Mouse (Mus musculus) layer of hippocampus, adult 18-20 months (tissue): ENCODE data around the gene 5530400C23Rik. TPM values are rescaled to one million over a fixed set of nuclear protein-coding genes. Genes with fewer than 3 reads are reported as not detected.
"Not testable (repeated sequence)": the region's sequence is repeated elsewhere in the genome, so short reads cannot be mapped to it uniquely, and the experiment has no call there.

Source experiments
- DNase-seq, 2 experiments: peaks; one replicate each; pipeline ENCODE4 v3.0.0; 2022; ENCODE audit warnings: low spot score in 2 of 2
- long read RNA-seq: library from polyadenylated mRNA; stranded (forward); transcript quantifications from one replicate; pipeline ENCODE4 v2.0.0, GENCODE M21; 2021
- total RNA-seq, 2 experiments: library from RNA; stranded (reverse); gene quantifications; 2 replicates each; pipeline ENCODE4 v1.2.3; 2021

Gene 5530400C23Rik
- total RNA-seq, result not detected
- long read RNA-seq, result 0 reads

GRCm38 (mm10) chr6:133291916-133292315 is at the start of gene 5530400C23Rik:
Gene 5530400C23Rik, plus strand, starts transcription at chr6:133292216.
- not testable (repeated sequence) for DNase-seq

GRCm38 (mm10) chr6:133305952-133306715 is 14.1 kb downstream of the 5530400C23Rik start:
- no peak for DNase-seq

- DNase-seq, result not testable (repeated sequence)
Observed at GRCm38 (mm10) chr6:133313896-133314295, 21.9 kb downstream of the 5530400C23Rik start.

- no peak for DNase-seq
Observed at GRCm38 (mm10) chr6:133338535-133338934, 46.5 kb downstream of the 5530400C23Rik start.

GRCm38 (mm10) chr6:133341731-133342130 is 49.7 kb downstream of the 5530400C23Rik start:
- not testable (repeated sequence) for DNase-seq

Other genes starting within 250 kb of the 5530400C23Rik start
- not detected for gene Tas2r140, start 236.4 kb upstream of the 5530400C23Rik start, total RNA-seq
- 100 to 1,000 TPM; 103 to 119 TPM for gene Smim10l1, start 187.3 kb upstream of the 5530400C23Rik start, total RNA-seq